Mouse (Mus musculus) lung, postnatal 0 days (tissue): ENCODE results near the gene Nr2e3. TPM values are rescaled to one million over a fixed set of nuclear protein-coding genes. Genes with fewer than 3 reads are reported as not detected.

Experiments
- ATAC-seq: fragments of 200-750 bp; cut with Nextera tagmentation; 2 replicates; pipeline ENCODE4 v1.8.0; 2017; ENCODE audit warnings: moderate library complexity
- DNase-seq: peaks from one replicate; pipeline ENCODE4 v3.0.0-alpha.2; 2016; ENCODE audit warnings: low spot score
- H3K27ac ChIP-seq: fragments of 300-500 bp; sonication (generic); 2 replicates; pipeline ENCODE4 v1.5.1; 2014; ENCODE audit warnings: antibody characterized with exemption, mild to moderate bottlenecking, low read length, mixed read lengths
- H3K27me3 ChIP-seq: fragments of 300-500 bp; sonication (generic); replicated peaks from 2 replicates; pipeline ENCODE4 v1.6.1; 2014; ENCODE audit warnings: low read length, mixed read lengths; ENCODE audit not compliant: insufficient read depth
- H3K36me3 ChIP-seq: fragments of 300-500 bp; sonication (generic); 2 replicates; pipeline ENCODE4 v1.6.1; 2014; ENCODE audit warnings: low read length, mixed read lengths; ENCODE audit not compliant: insufficient read depth
- H3K4me1 ChIP-seq: fragments of 300-500 bp; sonication (generic); 2 replicates; pipeline ENCODE4 v1.6.1; 2014; ENCODE audit warnings: antibody characterized with exemption, low read depth, low read length, mixed read lengths; ENCODE audit not compliant: insufficient read depth
- H3K4me2 ChIP-seq: fragments of 300-500 bp; sonication (generic); replicated peaks from 2 replicates; pipeline ENCODE4 v1.6.1; 2014; ENCODE audit warnings: low read depth, mild to moderate bottlenecking, low read length, moderate library complexity, mixed read lengths
- H3K4me3 ChIP-seq: fragments of 300-500 bp; sonication (generic); 2 replicates; pipeline ENCODE4 v1.5.1; 2014; ENCODE audit warnings: low read depth, low read length
- H3K9ac ChIP-seq: fragments of 300-500 bp; sonication (generic); replicated peaks from 2 replicates; pipeline ENCODE4 v1.6.1; 2014; ENCODE audit warnings: low read depth, mild to moderate bottlenecking
- H3K9me3 ChIP-seq: fragments of 300-500 bp; sonication (generic); 2 replicates; pipeline ENCODE4 v1.6.1; 2016; ENCODE audit warnings: low read length, mixed read lengths
- CTCF ChIP-seq: IDR thresholded peaks from 2 replicates; pipeline ENCODE4 v1.5.1; 2016; ENCODE audit warnings: antibody characterized with exemption, mild to moderate bottlenecking
- EP300 ChIP-seq: IDR thresholded peaks from 2 replicates; pipeline ENCODE4 v1.6.1; 2016; ENCODE audit warnings: antibody characterized with exemption, mild to moderate bottlenecking, control low read depth
- WGBS: fragments of 180-500 bp; shearing (Covaris S2); extraction: QIAGEN DNeasy Blood & Tissue Kit; methylation state at CpG from one replicate; pipeline ENCODE4 v1.1.7; 2014; 5-methylcytosine and 5-hydroxymethylcytosine counted together
- polyA plus RNA-seq: library from polyadenylated mRNA; unstranded; fragments of >200 nt; fragmentation: Nextera tagmentation; extraction: Ambion mirVana; gene quantifications from 2 replicates; pipeline ENCODE4 v1.2.1, GENCODE M21; 2015

Gene Nr2e3
- polyA plus RNA-seq, 1 experiment from 2014 or later, result not detected

DNA sequence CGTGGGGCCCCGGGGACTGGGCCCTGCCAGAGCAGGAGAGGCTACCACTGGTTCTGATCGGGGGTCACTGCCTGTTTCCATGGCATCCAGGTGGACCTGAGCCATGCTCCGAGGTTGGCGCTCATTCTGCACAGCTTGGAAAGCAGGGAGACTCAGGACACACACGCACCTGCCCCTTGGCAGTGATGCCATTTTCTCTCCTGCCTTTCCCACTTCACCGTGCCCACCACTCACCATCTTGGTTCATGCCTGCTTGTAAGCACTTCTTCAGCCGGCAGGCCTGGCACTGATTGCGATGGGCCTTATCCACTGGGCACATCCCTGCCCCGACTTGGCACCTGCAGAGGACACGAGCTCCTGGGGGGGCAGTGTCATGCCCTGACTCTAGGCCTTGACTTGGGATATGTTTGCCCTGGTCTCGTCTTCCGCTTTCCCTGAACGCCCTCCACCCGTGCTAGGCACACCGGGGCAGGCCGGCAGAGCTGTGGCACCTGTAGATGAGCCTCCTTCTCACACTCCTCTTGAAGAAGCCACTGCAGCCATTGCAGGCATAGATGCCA lies 11.7 kb downstream of the Nr2e3 start:
- no peaks in the 10 kb centered on the region for H3K9me3 ChIP-seq
- H3K4me2 ChIP-seq, result no peak overlapping the region
- DNase-seq (no peak), ATAC-seq (no peak)
- H3K9ac ChIP-seq, result no peak overlapping the region
- H3K27me3 ChIP-seq, result no peaks in the 10 kb centered on the region
- H3K27ac ChIP-seq, result no peak overlapping the region
- H3K4me3 ChIP-seq, result no peak overlapping the region
- 80% methylated on average over 17 of the region's 17 CpGs for WGBS
- no peak for TF ChIP-seq CTCF
- no peak for TF ChIP-seq EP300
- H3K36me3 ChIP-seq, result no peaks in the 10 kb centered on the region
- H3K4me1 ChIP-seq, result no peaks in the 10 kb centered on the region

- no peak for ATAC-seq
- H3K27me3 ChIP-seq, result no peaks in the 10 kb centered on the region
- DNase-seq, result no peak
- TF ChIP-seq EP300 (no peak), CTCF (no peak)
- H3K36me3 ChIP-seq, result no peaks in the 10 kb centered on the region
- WGBS, result 56% methylated on average over 8 of the region's 8 CpGs
- no peaks in the 10 kb centered on the region for H3K9me3 ChIP-seq
- no peak overlapping the region for H3K4me2 ChIP-seq
- no peak overlapping the region for H3K4me3 ChIP-seq
- H3K4me1 ChIP-seq, result no peaks in the 10 kb centered on the region
- H3K9ac ChIP-seq, result no peak overlapping the region
- no peak overlapping the region for H3K27ac ChIP-seq
Measured at GRCm38 (mm10) chr9:59948226-59948625, 12.2 kb downstream of the Nr2e3 start.

DNA sequence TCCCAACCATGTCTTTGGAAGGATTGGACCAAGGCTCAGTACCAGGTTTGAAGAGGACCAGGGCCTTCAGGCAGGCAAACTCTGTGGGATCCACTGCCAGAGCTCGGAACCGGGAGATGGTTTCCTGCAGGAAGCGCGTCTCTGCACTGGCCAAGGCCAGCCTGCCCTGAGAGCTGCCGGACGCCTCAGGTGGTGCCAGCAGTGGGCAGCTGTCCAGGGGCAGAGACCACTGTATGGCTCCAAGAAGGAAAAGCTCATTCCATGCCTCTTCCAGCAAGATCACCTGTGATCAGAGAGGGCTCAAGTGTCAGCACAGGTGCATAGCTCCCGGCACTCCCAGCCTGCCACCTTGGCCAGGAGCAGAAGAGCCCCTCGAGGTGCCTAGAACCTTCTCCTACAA lies 13.2 kb downstream of the Nr2e3 start:
- no peak for TF ChIP-seq EP300
- no peak for TF ChIP-seq CTCF
- H3K4me3 ChIP-seq, result no peak overlapping the region
- no peaks in the 10 kb centered on the region for H3K9me3 ChIP-seq
- DNase-seq (no peak), ATAC-seq (no peak)
- H3K27ac ChIP-seq, result no peak overlapping the region
- no peaks in the 10 kb centered on the region for H3K4me1 ChIP-seq
- WGBS, result 57% methylated on average over 8 of the region's 8 CpGs
- no peaks in the 10 kb centered on the region for H3K36me3 ChIP-seq
- H3K9ac ChIP-seq, result no peak overlapping the region
- no peak overlapping the region for H3K4me2 ChIP-seq
- H3K27me3 ChIP-seq, result no peaks in the 10 kb centered on the region

- no peaks in the 10 kb centered on the region for H3K4me1 ChIP-seq
- 75% methylated on average over 3 of the region's 3 CpGs for WGBS
- DNase-seq (no peak), ATAC-seq (no peak)
- TF ChIP-seq EP300, result no peak
- no peak for TF ChIP-seq CTCF
- H3K27ac ChIP-seq, result no peak overlapping the region
- H3K36me3 ChIP-seq, result no peaks in the 10 kb centered on the region
- H3K9me3 ChIP-seq, result no peaks in the 10 kb centered on the region
- H3K4me3 ChIP-seq, result no peak overlapping the region
- no peak overlapping the region for H3K9ac ChIP-seq
- no peak overlapping the region for H3K4me2 ChIP-seq
- no peaks in the 10 kb centered on the region for H3K27me3 ChIP-seq
Measured at GRCm38 (mm10) chr9:59945241-59945640, 15.2 kb downstream of the Nr2e3 start.

DNA sequence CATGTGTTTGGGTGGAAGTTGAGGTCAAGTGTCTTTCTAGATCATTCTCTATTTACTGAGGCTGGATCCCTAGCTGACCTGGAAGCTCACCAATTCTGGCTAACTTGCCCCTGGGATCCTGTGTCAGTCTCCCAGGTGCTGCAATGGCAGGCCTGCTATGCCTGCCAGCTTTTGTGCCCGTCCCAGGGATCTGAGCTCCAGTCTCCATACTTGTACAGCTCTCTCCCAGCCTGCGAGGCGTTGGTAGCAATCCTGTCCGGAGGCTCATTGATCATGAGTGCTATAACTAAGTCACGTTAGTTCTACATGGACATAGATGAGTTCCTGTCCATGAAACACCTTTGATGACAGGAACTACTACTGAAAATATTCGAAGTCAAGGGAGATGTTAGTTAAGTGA lies 16.6 kb downstream of the Nr2e3 start:
- Histone ChIP-seq H3K9me3 (no peaks in the 10 kb centered on the region), H3K27ac (no peak overlapping the region), H3K9ac (no peak overlapping the region), H3K36me3 (no peaks in the 10 kb centered on the region), H3K27me3 (no peaks in the 10 kb centered on the region), H3K4me1 (no peaks in the 10 kb centered on the region), H3K4me3 (no peak overlapping the region), H3K4me2 (no peak overlapping the region)
- TF ChIP-seq EP300 (no peak), CTCF (no peak)
- no peak for ATAC-seq
- WGBS, result 79% methylated on average over 6 of the region's 6 CpGs
- no peak for DNase-seq

- no peak for ATAC-seq
- no peaks in the 10 kb centered on the region for H3K36me3 ChIP-seq
- H3K4me3 ChIP-seq, result no peak overlapping the region
- no peak for TF ChIP-seq CTCF
- TF ChIP-seq EP300, result no peak
- no peak overlapping the region for H3K9ac ChIP-seq
- no peaks in the 10 kb centered on the region for H3K27me3 ChIP-seq
- 35% methylated on average over 5 of the region's 5 CpGs for WGBS
- H3K4me1 ChIP-seq, result no peaks in the 10 kb centered on the region
- H3K27ac ChIP-seq, result no peak overlapping the region
- H3K4me2 ChIP-seq, result no peak overlapping the region
- H3K9me3 ChIP-seq, result no peaks in the 10 kb centered on the region
- DNase-seq, result no peak
Measured at GRCm38 (mm10) chr9:59942501-59943085, 17.9 kb downstream of the Nr2e3 start.
